Mouse (Mus musculus) embryonic facial prominence, embryonic 10.5 days (tissue): ENCODE results near the gene Tbc1d2. TPM values are rescaled to one million over a fixed set of nuclear protein-coding genes. Genes with fewer than 3 reads are reported as not detected.
"Not testable (repeated sequence)": the region's sequence is repeated elsewhere in the genome, so short reads cannot be mapped to it uniquely, and the experiment has no call there.

Source experiments
- DNase-seq: peaks from one replicate; pipeline ENCODE4 v3.0.0-alpha.2; 2017; ENCODE audit warnings: low spot score
- H3K27ac ChIP-seq: fragments of 300-500 bp; sonication (generic); replicated peaks from 2 replicates; pipeline ENCODE4 v1.5.1; 2016; ENCODE audit warnings: mild to moderate bottlenecking
- H3K27me3 ChIP-seq: fragments of 300-500 bp; sonication (generic); replicated peaks from 2 replicates; pipeline ENCODE4 v1.6.1; 2016; ENCODE audit warnings: low read depth, mild to moderate bottlenecking; ENCODE audit not compliant: poor library complexity, severe bottlenecking
- H3K36me3 ChIP-seq: fragments of 300-500 bp; sonication (generic); replicated peaks from 2 replicates; pipeline ENCODE4 v1.6.1; 2016; ENCODE audit warnings: mild to moderate bottlenecking, moderate library complexity
- H3K4me1 ChIP-seq: fragments of 300-500 bp; sonication (generic); 2 replicates; pipeline ENCODE4 v1.6.1; 2016
- H3K4me3 ChIP-seq: fragments of 300-500 bp; sonication (generic); 2 replicates; pipeline ENCODE4 v1.5.1; 2016; ENCODE audit warnings: mild to moderate bottlenecking, moderate library complexity
- H3K9me3 ChIP-seq: fragments of 300-500 bp; sonication (generic); 2 replicates; pipeline ENCODE4 v1.6.1; 2016; ENCODE audit warnings: mild to moderate bottlenecking
- WGBS: fragments of 180-500 bp; shearing (Covaris S2); methylation state at CpG from one replicate; pipeline ENCODE4 v1.1.7; 2016; 5-methylcytosine and 5-hydroxymethylcytosine counted together
- polyA plus RNA-seq: library from polyadenylated mRNA; unstranded; fragments of >200 nt; fragmentation: Nextera tagmentation; extraction: Ambion mirVana; gene quantifications from 2 replicates; pipeline ENCODE4 v1.2.1, GENCODE M21; 2016

Gene Tbc1d2
- polyA plus RNA-seq, 1 experiment from 2014 or later = 2.3 TPM

DNA sequence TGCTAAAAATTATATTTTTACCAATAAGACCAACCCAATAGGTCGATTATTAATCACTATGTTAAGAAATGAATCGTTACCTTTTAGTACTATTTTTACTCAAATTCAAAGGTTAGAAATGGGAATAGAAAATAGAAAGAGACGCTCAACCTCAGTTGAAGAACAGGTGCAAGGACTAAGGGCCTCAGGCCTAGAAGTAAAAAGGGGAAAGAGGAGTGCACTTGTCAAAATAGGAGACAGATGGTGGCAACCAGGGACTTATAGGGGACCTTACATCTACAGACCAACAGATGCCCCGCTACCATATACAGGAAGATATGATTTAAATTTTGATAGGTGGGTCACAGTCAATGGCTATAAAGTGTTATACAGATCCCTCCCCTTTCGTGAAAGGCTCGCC is 65.9 kb downstream of the Tbc1d2 start:
- not testable (repeated sequence) for H3K36me3 ChIP-seq, H3K27ac ChIP-seq, H3K9me3 ChIP-seq, DNase-seq, H3K27me3 ChIP-seq, H3K4me3 ChIP-seq
- H3K4me1 ChIP-seq = peaks cover 13% of the 10 kb centered on the region; the same call in 1 of the 2 replicates
- WGBS = 85% methylated on average over 2 of the region's 6 CpGs

- WGBS = 87% methylated on average over 9 of the region's 9 CpGs
- Histone ChIP-seq H3K4me1 (peaks cover 13% of the 10 kb centered on the region; the same call in 1 of the 2 replicates), H3K9me3 (peaks cover 12% of the 10 kb centered on the region; the same call in 1 of the 2 replicates)
- DNase-seq, H3K36me3 ChIP-seq, H3K4me3 ChIP-seq, H3K27ac ChIP-seq, H3K27me3 ChIP-seq: not testable (repeated sequence)
Measured at GRCm38 (mm10) chr4:46582024-46582423, 68.0 kb downstream of the Tbc1d2 start.

GRCm38 (mm10) chr4:46581577-46581976 is 68.4 kb downstream of the Tbc1d2 start:
- peaks cover 12% of the 10 kb centered on the region; the same call in 1 of the 2 replicates for H3K4me1 ChIP-seq
- DNase-seq, H3K4me3 ChIP-seq, H3K36me3 ChIP-seq, H3K27ac ChIP-seq, H3K27me3 ChIP-seq: not testable (repeated sequence)
- 89% methylated on average over 22 of the region's 22 CpGs for WGBS
- peaks cover 12% of the 10 kb centered on the region; the same call in 1 of the 2 replicates for H3K9me3 ChIP-seq

DNA sequence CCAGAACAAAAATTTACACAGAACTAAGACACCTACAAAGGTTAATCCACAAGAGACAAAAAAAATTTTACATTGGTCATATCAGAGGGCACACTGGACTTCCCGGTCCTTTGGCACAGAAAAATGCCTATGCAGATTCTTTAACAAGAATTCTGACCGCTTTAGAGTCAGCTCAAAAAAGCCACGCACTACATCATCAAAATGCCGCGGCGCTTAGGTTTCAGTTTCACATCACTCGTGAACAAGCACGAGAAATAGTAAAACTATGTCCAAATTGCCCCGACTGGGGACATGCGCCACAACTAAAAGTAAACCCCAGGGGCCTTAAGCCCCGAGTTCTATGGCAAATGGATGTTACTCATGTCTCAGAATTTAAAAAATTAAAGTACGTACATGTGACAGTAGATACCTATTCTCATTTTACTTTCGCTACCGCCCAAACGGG is 69.2 kb downstream of the Tbc1d2 start:
- H3K27me3 ChIP-seq, H3K27ac ChIP-seq, H3K4me3 ChIP-seq, DNase-seq, H3K36me3 ChIP-seq, H3K4me1 ChIP-seq: not testable (repeated sequence)
- 91% methylated on average over 15 of the region's 15 CpGs for WGBS
- peaks cover 12% of the 10 kb centered on the region; the same call in 1 of the 2 replicates for H3K9me3 ChIP-seq

- DNase-seq, H3K36me3 ChIP-seq, H3K4me1 ChIP-seq, H3K4me3 ChIP-seq, H3K27me3 ChIP-seq, H3K27ac ChIP-seq: not testable (repeated sequence)
- peaks cover 12% of the 10 kb centered on the region; the same call in 1 of the 2 replicates for H3K9me3 ChIP-seq
- WGBS = 93% methylated on average over 8 of the region's 8 CpGs
Measured at GRCm38 (mm10) chr4:46578796-46579346, 71.1 kb downstream of the Tbc1d2 start.

- Histone ChIP-seq H3K9me3 (peaks cover 12% of the 10 kb centered on the region; the same call in 1 of the 2 replicates), H3K36me3 (no peaks in the 10 kb centered on the region), H3K27me3 (no peaks in the 10 kb centered on the region), H3K4me3 (no peak overlapping the region), H3K27ac (no peak overlapping the region), H3K4me1 (peaks cover 8% of the 10 kb centered on the region)
- no peak for DNase-seq
- 76% methylated on average over 1 of the region's 1 CpGs for WGBS
Measured at GRCm38 (mm10) chr4:46578228-46578627, 71.8 kb downstream of the Tbc1d2 start.

DNA sequence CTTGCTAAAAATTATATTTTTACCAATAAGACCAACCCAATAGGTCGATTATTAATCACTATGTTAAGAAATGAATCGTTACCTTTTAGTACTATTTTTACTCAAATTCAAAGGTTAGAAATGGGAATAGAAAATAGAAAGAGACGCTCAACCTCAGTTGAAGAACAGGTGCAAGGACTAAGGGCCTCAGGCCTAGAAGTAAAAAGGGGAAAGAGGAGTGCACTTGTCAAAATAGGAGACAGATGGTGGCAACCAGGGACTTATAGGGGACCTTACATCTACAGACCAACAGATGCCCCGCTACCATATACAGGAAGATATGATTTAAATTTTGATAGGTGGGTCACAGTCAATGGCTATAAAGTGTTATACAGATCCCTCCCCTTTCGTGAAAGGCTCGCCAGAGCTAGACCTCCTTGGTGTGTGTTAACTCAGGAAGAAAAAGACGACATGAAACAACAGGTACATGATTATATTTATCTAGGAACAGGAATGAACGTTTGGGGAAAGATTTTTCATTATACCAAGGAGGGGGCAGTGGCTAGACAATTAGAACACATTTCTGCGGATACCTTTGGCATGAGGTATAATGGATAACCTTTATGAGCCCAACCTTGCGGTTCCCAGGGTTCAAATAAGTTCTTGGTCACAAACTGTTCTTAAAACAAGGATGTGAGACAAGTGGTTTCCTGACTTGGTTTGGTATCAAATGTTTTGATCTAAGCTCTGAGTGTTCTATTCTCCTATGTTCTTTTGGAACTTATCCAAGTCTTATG is 74.3 kb downstream of the Tbc1d2 start:
- H3K36me3 ChIP-seq, H3K27ac ChIP-seq, H3K4me3 ChIP-seq, H3K9me3 ChIP-seq, H3K4me1 ChIP-seq, DNase-seq, H3K27me3 ChIP-seq: not testable (repeated sequence)
- WGBS = 86% methylated on average over 6 of the region's 10 CpGs

DNA sequence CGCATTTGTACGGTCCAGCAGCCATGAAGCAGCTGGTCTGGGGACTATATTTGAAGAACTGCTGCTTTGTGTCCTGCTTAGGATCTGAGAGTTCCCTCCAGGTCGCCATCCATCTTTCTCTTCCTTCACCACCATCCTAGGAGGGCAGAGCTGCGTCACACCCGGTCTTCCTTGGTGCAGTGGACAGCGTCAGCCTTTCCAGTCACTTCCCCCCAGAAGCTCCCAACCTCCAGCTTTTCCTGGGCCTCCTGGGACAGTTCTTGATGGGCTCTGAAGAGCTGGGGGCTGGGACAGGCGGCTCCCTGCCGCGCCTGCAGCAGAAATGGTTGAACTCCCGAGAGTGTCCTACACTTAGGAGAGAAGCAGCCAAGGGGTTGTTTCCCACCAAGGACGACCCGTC is 75.2 kb downstream of the Tbc1d2 start:
- Histone ChIP-seq H3K4me3 (no peak overlapping the region), H3K4me1 (peaks cover 9% of the 10 kb centered on the region), H3K27me3 (no peaks in the 10 kb centered on the region), H3K36me3 (no peaks in the 10 kb centered on the region), H3K27ac (no peak overlapping the region), H3K9me3 (peaks cover 4% of the 10 kb centered on the region; the same call in 1 of the 2 replicates)
- WGBS = 84% methylated on average over 12 of the region's 12 CpGs
- no peak for DNase-seq

GRCm38 (mm10) chr4:46574024-46574753 is 75.8 kb downstream of the Tbc1d2 start:
- WGBS = 54% methylated on average over 9 of the region's 9 CpGs

DNA sequence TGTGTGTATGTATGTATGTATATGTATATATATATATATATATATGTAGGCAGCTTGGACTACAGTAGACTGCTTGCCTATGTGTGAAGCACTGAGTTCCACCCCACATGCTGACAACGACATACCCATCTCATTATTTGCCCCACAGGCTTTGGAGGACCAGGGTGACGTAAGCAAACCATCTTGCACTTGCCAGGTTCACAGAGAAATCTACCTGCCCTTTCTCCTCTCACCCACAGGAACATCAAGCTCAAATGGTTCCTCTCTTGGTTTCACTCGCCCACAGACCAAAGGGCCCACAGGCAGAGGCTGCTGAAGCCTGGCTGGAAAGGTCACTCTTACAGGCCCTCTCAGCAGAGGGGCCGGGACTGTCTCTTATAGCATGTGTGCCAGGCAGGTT is 77.4 kb downstream of the Tbc1d2 start:
- H3K36me3 ChIP-seq = no peaks in the 10 kb centered on the region
- no peaks in the 10 kb centered on the region for H3K27me3 ChIP-seq
- no peak overlapping the region for H3K27ac ChIP-seq
- H3K4me3 ChIP-seq = no peak overlapping the region
- no peaks in the 10 kb centered on the region for H3K9me3 ChIP-seq
- H3K4me1 ChIP-seq = peaks cover 17% of the 10 kb centered on the region
- WGBS = 80% methylated on average over 4 of the region's 4 CpGs
- no peak for DNase-seq

More at GRCm38 (mm10) chr4:46574024-46574753, 75.8 kb downstream of the Tbc1d2 start:
- Histone ChIP-seq H3K27me3 (no peaks in the 10 kb centered on the region), H3K9me3 (peaks cover 4% of the 10 kb centered on the region; the same call in 1 of the 2 replicates), H3K36me3 (no peaks in the 10 kb centered on the region), H3K27ac (no peak overlapping the region), H3K4me3 (no peak overlapping the region), H3K4me1 (peaks cover 16% of the 10 kb centered on the region)
- no peak for DNase-seq

GRCm38 (mm10) chr4:46571744-46572143 is 78.3 kb downstream of the Tbc1d2 start:
- H3K27ac ChIP-seq = no peak overlapping the region
- DNase-seq = no peak
- H3K27me3 ChIP-seq = no peaks in the 10 kb centered on the region
- H3K9me3 ChIP-seq = no peaks in the 10 kb centered on the region
- no peaks in the 10 kb centered on the region for H3K36me3 ChIP-seq
- H3K4me1 ChIP-seq = peaks cover 17% of the 10 kb centered on the region
- 90% methylated on average over 9 of the region's 9 CpGs for WGBS
- no peak overlapping the region for H3K4me3 ChIP-seq

DNA sequence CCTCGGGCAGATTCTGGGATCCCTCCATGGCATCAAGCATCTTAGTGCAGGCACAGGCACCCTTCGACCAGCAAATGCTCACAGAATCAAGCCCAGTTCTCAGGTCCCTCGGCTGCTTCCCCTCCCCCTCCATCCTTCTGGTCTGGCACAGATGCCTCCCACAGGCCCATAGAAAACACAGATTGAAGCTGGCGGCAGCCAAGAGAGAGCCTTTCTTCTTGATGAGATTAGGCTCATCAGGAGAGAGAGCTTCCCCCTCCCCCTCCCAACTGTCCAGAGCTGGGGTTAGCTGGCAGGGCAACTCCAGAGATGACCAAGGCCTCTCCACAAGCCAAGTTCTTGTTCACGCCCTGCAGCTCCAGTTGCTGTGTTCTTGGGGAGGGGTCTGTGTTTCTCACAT is 80.3 kb downstream of the Tbc1d2 start:
- H3K36me3 ChIP-seq = no peaks in the 10 kb centered on the region
- 0 out of 2 replicates have a peak overlapping the region, but pooled peaks have one; percentile 21 for H3K27ac ChIP-seq
- H3K4me3 ChIP-seq = no peak overlapping the region
- peaks cover 15% of the 10 kb centered on the region for H3K4me1 ChIP-seq
- H3K27me3 ChIP-seq = no peaks in the 10 kb centered on the region
- DNase-seq = no peak
- WGBS = 22% methylated on average over 5 of the region's 5 CpGs
- H3K9me3 ChIP-seq = no peaks in the 10 kb centered on the region
